Mouse (Mus musculus): ENCODE results near the gene Arhgef16. TPM values are rescaled to one million over a fixed set of nuclear protein-coding genes. Genes with fewer than 3 reads are reported as not detected.

Arhgef16 gene
- polyA plus RNA-seq, 1 experiment = 1.0 TPM

DNA sequence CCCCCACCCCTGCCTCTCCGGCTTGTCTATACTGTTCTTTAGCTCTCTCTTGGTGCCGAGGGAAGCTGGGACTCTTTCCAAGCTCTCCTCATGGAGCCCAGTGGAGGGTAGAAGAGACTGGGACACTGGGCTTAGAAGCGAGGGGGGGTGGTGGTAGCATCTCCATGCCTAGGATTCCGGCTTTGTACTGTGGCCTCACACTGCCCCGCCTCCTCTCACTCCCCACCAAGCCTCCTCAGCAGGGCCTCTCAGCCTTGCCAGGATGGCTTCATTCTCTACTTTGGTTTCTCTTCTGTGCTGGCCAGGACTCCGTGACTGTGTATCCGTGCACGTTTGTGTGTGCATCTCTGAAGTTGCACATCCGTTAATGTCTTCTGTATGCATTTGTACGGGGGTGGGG lies 64.6 kb downstream of the Arhgef16 start:
- no peak overlapping the region for H3K27ac ChIP-seq (ENCODE audit: insufficient read depth, low read length)
- no peak overlapping the region for H3K4me3 ChIP-seq (replicated peaks; ENCODE audit: insufficient read depth, low read depth, low read length)
- WGBS = 3% methylated on average over 10 of the region's 10 CpGs
- no peaks in the 10 kb centered on the region for H3K4me1 ChIP-seq (ENCODE audit: control insufficient read depth, insufficient read depth, low read length)
- no peak for DNase-seq
- peaks cover 1% of the 10 kb centered on the region; the same call in 1 of the 2 replicates for H3K27me3 ChIP-seq (ENCODE audit: control insufficient read depth, insufficient read depth, low read length)
- no peak for TF ChIP-seq CTCF (IDR thresholded peaks at IDR 0.05; ENCODE audit: borderline replicate concordance, insufficient read depth, low read depth, low read length)

DNA sequence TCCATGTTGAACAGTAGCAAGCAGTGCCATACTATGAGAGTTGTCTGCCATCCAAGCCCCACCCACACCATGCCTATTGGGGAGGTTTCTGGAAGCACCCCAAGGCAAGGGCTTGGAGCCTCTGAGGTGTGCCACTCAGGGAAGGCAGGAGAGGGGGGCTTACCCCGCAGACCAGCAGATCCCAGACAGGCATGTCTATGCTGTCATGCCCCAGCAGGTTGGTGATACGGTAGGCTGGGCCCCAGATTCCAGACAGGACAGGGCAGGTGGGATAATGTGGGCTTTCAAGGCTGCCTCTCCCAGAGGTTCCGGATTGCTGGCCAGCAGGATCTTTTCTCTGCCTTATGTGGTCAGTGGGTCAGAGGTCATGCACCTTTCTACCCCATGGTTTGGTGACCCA lies 65.5 kb downstream of the Arhgef16 start:
- Histone ChIP-seq H3K4me3 (replicated peaks; ENCODE audit: insufficient read depth, low read depth, low read length) (no peak overlapping the region), H3K27ac (ENCODE audit: insufficient read depth, low read length) (no peak overlapping the region), H3K27me3 (ENCODE audit: control insufficient read depth, insufficient read depth, low read length) (peaks cover 1% of the 10 kb centered on the region; the same call in 1 of the 2 replicates), H3K4me1 (ENCODE audit: control insufficient read depth, insufficient read depth, low read length) (no peaks in the 10 kb centered on the region)
- TF ChIP-seq CTCF (IDR thresholded peaks at IDR 0.05; ENCODE audit: borderline replicate concordance, insufficient read depth, low read depth, low read length) (no peak), POLR2A (IDR thresholded peaks at IDR 0.05; ENCODE audit: borderline replicate concordance, insufficient read depth, low read length) (no peak)
- 72% methylated on average over 3 of the region's 3 CpGs for WGBS
- no peak for DNase-seq

DNA sequence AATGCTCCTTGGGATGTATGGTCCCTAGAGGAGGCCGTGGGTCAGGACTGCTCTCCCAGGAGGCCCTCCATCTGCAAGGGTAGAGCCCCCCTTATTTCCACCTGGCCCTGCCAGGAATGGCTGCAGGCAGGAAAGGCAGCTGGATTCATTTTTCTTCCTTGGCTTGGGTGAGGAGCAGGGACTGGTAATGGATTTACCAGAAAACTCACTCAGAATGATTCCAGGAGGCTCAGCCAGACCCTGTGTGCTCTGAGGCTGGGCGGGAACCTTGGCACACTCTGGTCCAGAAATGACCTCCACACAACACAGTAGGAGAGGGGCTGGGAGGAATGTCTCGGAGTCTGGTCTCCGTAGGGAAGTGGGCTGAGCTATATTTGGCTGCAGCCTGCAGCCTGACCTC lies 69.2 kb downstream of the Arhgef16 start:
- no peaks in the 10 kb centered on the region for H3K27me3 ChIP-seq (ENCODE audit: control insufficient read depth, insufficient read depth, low read length)

DNA sequence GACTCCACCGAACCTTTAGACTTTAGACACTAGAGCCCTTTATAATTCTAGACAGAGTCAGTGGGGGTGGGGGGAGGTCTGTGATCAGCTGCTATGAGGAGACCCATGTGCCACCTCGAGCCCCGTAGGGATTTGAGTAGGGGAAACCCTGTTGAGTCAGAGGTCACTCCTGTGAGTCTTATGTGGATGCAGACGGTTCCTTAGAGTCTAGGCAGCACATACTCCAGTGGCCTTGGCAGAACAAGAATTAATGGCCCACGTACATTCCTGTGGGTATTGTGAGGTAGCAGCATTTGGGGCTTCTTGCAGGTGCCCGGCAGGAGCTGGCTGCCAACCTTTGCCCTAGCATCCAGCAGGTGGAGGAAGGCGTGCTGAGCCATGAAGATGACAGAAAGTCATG lies 70.1 kb downstream of the Arhgef16 start:
- TF ChIP-seq POLR2A (IDR thresholded peaks at IDR 0.05; ENCODE audit: borderline replicate concordance, insufficient read depth, low read length) (no peak), CTCF (IDR thresholded peaks at IDR 0.05; ENCODE audit: borderline replicate concordance, insufficient read depth, low read depth, low read length) (no peak)
- H3K27me3 ChIP-seq (ENCODE audit: control insufficient read depth, insufficient read depth, low read length) = no peaks in the 10 kb centered on the region
- no peak for DNase-seq
- WGBS = 93% methylated on average over 7 of the region's 7 CpGs
- H3K27ac ChIP-seq (ENCODE audit: insufficient read depth, low read length) = no peak overlapping the region
- H3K4me3 ChIP-seq (replicated peaks; ENCODE audit: insufficient read depth, low read depth, low read length) = no peak overlapping the region
- H3K4me1 ChIP-seq (ENCODE audit: control insufficient read depth, insufficient read depth, low read length) = peaks cover 14% of the 10 kb centered on the region

More for the DNA sequence above, 69.2 kb downstream of the Arhgef16 start:
- no peak for DNase-seq
- no peak overlapping the region for H3K4me3 ChIP-seq (replicated peaks; ENCODE audit: insufficient read depth, low read depth, low read length)
- TF ChIP-seq POLR2A (IDR thresholded peaks at IDR 0.05; ENCODE audit: borderline replicate concordance, insufficient read depth, low read length) (no peak), CTCF (IDR thresholded peaks at IDR 0.05; ENCODE audit: borderline replicate concordance, insufficient read depth, low read depth, low read length) (no peak)
- no peak overlapping the region for H3K27ac ChIP-seq (ENCODE audit: insufficient read depth, low read length)
- H3K4me1 ChIP-seq (ENCODE audit: control insufficient read depth, insufficient read depth, low read length) = peaks cover 14% of the 10 kb centered on the region
- 69% methylated on average over 4 of the region's 4 CpGs for WGBS

DNA sequence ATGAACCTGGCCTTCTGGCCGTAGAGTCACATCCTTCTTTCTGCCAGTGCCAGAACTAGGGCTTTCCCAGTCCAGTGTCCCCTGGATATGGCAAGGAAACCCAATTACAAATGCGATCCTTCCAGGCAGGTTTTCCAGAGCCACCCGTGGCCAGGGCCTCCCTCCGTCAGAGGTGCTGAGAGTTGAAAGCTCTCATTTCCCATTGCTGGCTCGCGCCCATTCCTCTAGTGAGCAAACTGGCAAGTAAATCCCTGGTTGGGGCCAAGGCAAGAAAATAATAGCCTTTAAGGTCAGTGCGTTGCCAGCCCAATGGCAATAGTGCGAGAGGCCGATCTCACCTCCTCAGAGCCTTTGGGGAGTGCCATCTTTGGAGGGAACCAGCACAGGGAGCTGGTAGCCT lies 71.9 kb downstream of the Arhgef16 start:
- 14% methylated on average over 9 of the region's 9 CpGs for WGBS
- H3K4me3 ChIP-seq (replicated peaks; ENCODE audit: insufficient read depth, low read depth, low read length) = no peak overlapping the region
- peak in 1 of 2 experiments; percentile 47 for DNase-seq
- no peaks in the 10 kb centered on the region; the same call in 1 of the 2 replicates for H3K27me3 ChIP-seq (ENCODE audit: control insufficient read depth, insufficient read depth, low read length)
- peaks cover 14% of the 10 kb centered on the region for H3K4me1 ChIP-seq (ENCODE audit: control insufficient read depth, insufficient read depth, low read length)
- no peak for TF ChIP-seq CTCF (IDR thresholded peaks at IDR 0.05; ENCODE audit: borderline replicate concordance, insufficient read depth, low read depth, low read length)
- no peak overlapping the region for H3K27ac ChIP-seq (ENCODE audit: insufficient read depth, low read length)

Other genes starting within 250 kb of the Arhgef16 start
- 1.7 and 2.6 TPM in 2 replicates for gene Trp73, start 161.5 kb downstream of the Arhgef16 start, polyA plus RNA-seq (2012; rRNA removed)
- gene Wrap73, start 159.3 kb downstream of the Arhgef16 start, polyA plus RNA-seq (2012; rRNA removed) = 55.6 and 60.3 TPM in 2 replicates
- gene Tprgl, start 141.0 kb downstream of the Arhgef16 start, polyA plus RNA-seq (2012; rRNA removed) = 261 and 272 TPM in 2 replicates
- gene Megf6, start 130.9 kb downstream of the Arhgef16 start, polyA plus RNA-seq (2012; rRNA removed) = 2.6 and 2.9 TPM in 2 replicates
- gene B230104I21Rik, start 34.5 kb upstream of the Arhgef16 start, polyA plus RNA-seq (2012; rRNA removed) = 0.13 TPM in 2 replicates